Mouse (Mus musculus) liver, adult 2 months (tissue): ENCODE measurements around the gene Ten1. TPM values are rescaled to one million over a fixed set of nuclear protein-coding genes. Genes with fewer than 3 reads are reported as not detected.

ENCODE experiments used
- DNase-seq: peaks from one replicate; pipeline ENCODE4 v3.0.0-alpha.2; 2011; ENCODE audit warnings: low read depth, low spot score; ENCODE audit errors: extremely low read depth
- H3K27ac ChIP-seq: fragments of 200-500 bp; replicated peaks from 2 replicates; pipeline ENCODE4 v1.5.1; 2012; ENCODE audit warnings: low read depth, mild to moderate bottlenecking, control low read depth, inconsistent platforms, low read length; ENCODE audit not compliant: insufficient read depth
- H3K27me3 ChIP-seq: fragments of 200-500 bp; 2 replicates; pipeline ENCODE4 v1.6.1; 2012; ENCODE audit warnings: mild to moderate bottlenecking, moderate library complexity, low read length, inconsistent platforms; ENCODE audit not compliant: control insufficient read depth, insufficient read depth
- H3K36me3 ChIP-seq: fragments of 200-500 bp; 2 replicates; pipeline ENCODE4 v1.6.1; 2012; ENCODE audit warnings: low read length, inconsistent platforms; ENCODE audit not compliant: control insufficient read depth, insufficient read depth
- H3K4me1 ChIP-seq: fragments of 200-500 bp; 2 replicates; pipeline ENCODE4 v1.6.1; 2011; ENCODE audit warnings: low read length; ENCODE audit not compliant: control insufficient read depth, insufficient read depth
- H3K4me3 ChIP-seq: fragments of 200-500 bp; 2 replicates; pipeline ENCODE4 v1.5.1; 2011; ENCODE audit warnings: low read depth, mild to moderate bottlenecking, control low read depth, low read length, moderate library complexity; ENCODE audit not compliant: insufficient read depth
- H3K79me2 ChIP-seq: fragments of 200-500 bp; 2 replicates; pipeline ENCODE4 v1.6.1; 2012; ENCODE audit warnings: inconsistent platforms, mild to moderate bottlenecking, low read length, moderate library complexity; ENCODE audit not compliant: control insufficient read depth, insufficient read depth
- H3K9ac ChIP-seq: fragments of 200-500 bp; 2 replicates; pipeline ENCODE4 v1.6.1; 2012; ENCODE audit warnings: low read depth, mild to moderate bottlenecking, control low read depth, inconsistent platforms, low read length
- CTCF ChIP-seq: fragments of 200-500 bp; IDR thresholded peaks from 2 replicates; pipeline ENCODE4 v1.5.1; 2011; ENCODE audit warnings: low read depth, low read length, control low read depth
- POLR2A ChIP-seq: fragments of 200-500 bp; IDR thresholded peaks from 2 replicates; pipeline ENCODE4 v1.6.1; 2011; ENCODE audit warnings: low read length, control low read depth; ENCODE audit not compliant: insufficient read depth; ENCODE audit errors: extremely low read depth
- WGBS: fragments of 180-500 bp; shearing (Covaris S2); methylation state at CpG from one replicate; pipeline ENCODE4 v1.1.7; 2018; 5-methylcytosine and 5-hydroxymethylcytosine counted together
- polyA plus RNA-seq: library from polyadenylated mRNA; depleted of rRNA; stranded (reverse); fragments of >200 nt; gene quantifications from 2 replicates; pipeline ENCODE4 v1.2.3, GENCODE M21; 2012
- total RNA-seq: library from RNA; depleted of rRNA; stranded (reverse); fragments of >200 nt; gene quantifications from 2 replicates; pipeline ENCODE4 v1.2.3, GENCODE M21; 2014

The Ten1 gene
- total and polyA plus RNA-seq, 2 experiments: 3.0 to 5.3 TPM

DNA sequence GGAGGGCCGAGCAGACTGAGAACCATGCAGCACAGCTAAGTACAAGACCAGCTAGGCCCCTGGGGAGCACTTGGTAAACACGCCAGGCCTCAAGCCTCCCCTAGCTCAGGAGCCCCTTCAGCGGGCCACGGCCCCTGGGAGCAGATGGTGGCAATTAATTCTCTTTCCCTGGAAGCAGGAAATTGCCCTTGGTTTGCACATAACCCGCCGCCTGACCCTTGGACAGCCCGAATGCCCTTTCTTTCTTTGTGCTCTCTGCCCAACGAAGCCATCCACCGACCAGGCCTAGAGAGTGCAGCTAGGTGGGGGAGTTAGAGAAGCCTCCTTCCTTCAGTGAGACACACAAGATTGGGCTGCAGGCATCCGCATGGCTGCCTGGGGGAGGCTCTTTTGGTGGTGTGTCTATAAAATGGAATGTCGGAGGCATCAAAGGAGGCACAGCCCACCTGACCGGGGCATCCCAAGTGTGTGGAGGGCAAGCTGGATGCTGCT is 43.1 kb downstream of the Ten1 start:
- no peak overlapping the region for H3K4me3 ChIP-seq
- no peak for DNase-seq
- no peaks in the 10 kb centered on the region for H3K4me1 ChIP-seq
- TF ChIP-seq POLR2A (no peak), CTCF (no peak)
- H3K27ac ChIP-seq: no peak overlapping the region
- WGBS: 71% methylated on average over 12 of the region's 12 CpGs
- H3K36me3 ChIP-seq: peaks cover 15% of the 10 kb centered on the region; the same call in 1 of the 2 replicates
- H3K27me3 ChIP-seq: no peaks in the 10 kb centered on the region
- no peaks in the 10 kb centered on the region for H3K79me2 ChIP-seq
- H3K9ac ChIP-seq: no peak overlapping the region

DNA sequence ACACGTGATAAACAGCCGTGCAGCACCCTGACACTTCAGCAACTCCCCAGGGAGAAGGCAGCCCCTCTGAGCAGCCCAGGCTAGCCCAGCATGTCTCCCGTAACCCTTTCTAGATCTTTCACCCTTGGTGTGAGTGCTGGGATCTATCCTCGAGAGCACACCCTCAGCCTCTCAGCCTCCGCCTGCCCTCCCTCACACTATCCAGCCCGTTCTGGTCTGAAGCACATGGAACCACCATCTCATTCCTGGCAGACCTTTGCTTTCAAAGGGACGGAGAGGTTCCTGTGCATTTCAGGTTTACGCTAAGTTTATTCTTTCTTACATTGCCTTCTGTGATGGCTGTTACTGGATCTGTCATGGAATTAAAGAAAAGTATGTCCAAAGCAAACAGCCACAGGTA is 45.9 kb downstream of the Ten1 start:
- no peaks in the 10 kb centered on the region for H3K79me2 ChIP-seq
- DNase-seq: no peak
- H3K9ac ChIP-seq: no peak overlapping the region
- no peaks in the 10 kb centered on the region for H3K4me1 ChIP-seq
- H3K36me3 ChIP-seq: peaks cover 39% of the 10 kb centered on the region; the same call in 1 of the 2 replicates
- 87% methylated on average over 8 of the region's 8 CpGs for WGBS
- H3K27ac ChIP-seq: no peak overlapping the region
- no peaks in the 10 kb centered on the region for H3K27me3 ChIP-seq
- H3K4me3 ChIP-seq: no peak overlapping the region
- TF ChIP-seq POLR2A (no peak), CTCF (no peak)

DNA sequence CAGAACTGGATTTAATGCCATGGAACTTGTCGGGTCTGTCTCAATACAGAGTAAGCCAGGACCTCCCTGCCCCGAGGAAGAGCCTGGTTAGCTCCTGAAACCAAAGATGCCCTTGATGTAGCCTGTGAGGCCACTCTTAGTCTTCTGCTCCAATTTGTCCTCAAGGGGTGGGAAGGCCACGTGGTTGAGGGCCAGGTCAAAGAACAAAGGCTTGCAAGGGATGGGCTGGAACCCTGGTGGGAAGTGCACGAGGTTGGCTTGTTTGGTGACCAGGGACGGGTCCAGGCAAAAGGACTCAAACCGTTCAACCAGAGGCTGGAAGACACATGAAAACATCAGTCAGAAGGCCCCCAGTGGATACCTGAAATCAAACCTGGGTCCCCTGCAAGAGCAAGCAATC is 47.0 kb downstream of the Ten1 start:
- Histone ChIP-seq H3K36me3 (peaks cover 47% of the 10 kb centered on the region; the same call in 1 of the 2 replicates), H3K79me2 (no peaks in the 10 kb centered on the region), H3K9ac (no peak overlapping the region), H3K27me3 (no peaks in the 10 kb centered on the region), H3K4me3 (no peak overlapping the region), H3K27ac (no peak overlapping the region), H3K4me1 (no peaks in the 10 kb centered on the region)
- no peak for DNase-seq
- no peak for TF ChIP-seq POLR2A
- TF ChIP-seq CTCF: no peak
- WGBS: 72% methylated on average over 6 of the region's 6 CpGs

DNA sequence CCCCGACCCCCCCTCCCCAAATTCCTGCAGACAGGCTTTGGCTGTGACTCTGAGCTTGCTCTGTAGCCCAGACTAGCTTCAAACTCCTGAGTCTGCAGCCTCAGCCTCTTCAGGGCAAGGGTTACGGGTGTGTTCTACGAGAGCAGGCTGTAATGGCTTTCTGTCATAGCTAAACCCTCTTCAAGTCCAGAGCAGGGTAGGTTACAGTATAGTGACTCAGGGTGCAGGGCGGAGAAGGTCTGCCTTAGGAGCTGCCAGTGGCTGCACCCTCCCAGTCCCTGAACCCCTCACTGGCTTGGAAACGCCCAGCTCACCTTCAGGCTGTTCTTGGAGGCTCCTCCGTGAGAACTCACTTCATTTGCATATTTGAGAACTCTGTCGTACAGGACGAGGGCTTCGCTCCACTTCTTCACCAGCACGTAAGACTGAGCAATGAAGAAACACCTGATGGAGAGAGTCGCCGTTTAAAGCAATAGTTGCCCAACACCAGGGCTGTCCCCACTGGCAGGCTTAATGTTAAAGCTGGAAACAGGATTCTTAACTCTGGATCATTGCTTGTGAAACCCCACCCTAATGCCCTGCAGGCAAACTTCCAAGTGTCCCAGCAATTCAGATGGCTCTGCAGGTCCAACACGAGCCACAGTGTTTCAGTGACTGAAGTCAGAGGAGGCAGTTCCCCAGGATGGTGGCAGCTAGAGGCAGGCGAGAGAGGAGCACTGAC is 49.0 kb downstream of the Ten1 start:
- H3K9ac ChIP-seq: no peak overlapping the region
- no peak for DNase-seq
- TF ChIP-seq POLR2A (no peak), CTCF (no peak)

DNA sequence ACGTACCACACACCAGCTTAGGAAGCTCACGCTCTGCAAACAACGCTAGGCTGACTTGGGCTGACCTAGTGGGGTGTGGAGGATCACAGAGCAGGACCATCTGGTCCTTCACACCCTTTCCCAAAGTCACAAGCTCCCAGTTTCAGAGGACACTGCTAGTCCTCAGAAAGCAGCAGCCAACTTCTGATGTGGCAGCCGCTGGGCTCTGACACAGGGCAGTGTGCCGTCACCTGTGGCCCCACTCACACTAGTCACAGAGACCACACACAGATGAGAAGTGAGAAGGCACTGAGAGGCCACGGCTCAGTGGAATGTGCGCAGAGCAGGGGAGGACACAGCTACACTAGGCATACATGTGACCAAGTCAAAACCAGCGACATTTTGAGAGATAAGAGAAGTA is 52.2 kb downstream of the Ten1 start:
- no peak for TF ChIP-seq POLR2A
- TF ChIP-seq CTCF: no peak
- Histone ChIP-seq H3K27ac (no peak overlapping the region), H3K9ac (no peak overlapping the region), H3K4me1 (no peaks in the 10 kb centered on the region), H3K36me3 (peaks cover 64% of the 10 kb centered on the region; the same call in 1 of the 2 replicates), H3K4me3 (no peak overlapping the region), H3K79me2 (no peaks in the 10 kb centered on the region), H3K27me3 (no peaks in the 10 kb centered on the region)
- WGBS: 96% methylated on average over 8 of the region's 8 CpGs
- DNase-seq: no peak

More for the DNA sequence above, 49.0 kb downstream of the Ten1 start:
- Histone ChIP-seq H3K27ac (no peak overlapping the region), H3K4me3 (no peak overlapping the region), H3K4me1 (no peaks in the 10 kb centered on the region), H3K36me3 (peaks cover 61% of the 10 kb centered on the region; the same call in 1 of the 2 replicates), H3K27me3 (no peaks in the 10 kb centered on the region), H3K79me2 (no peaks in the 10 kb centered on the region)
- 92% methylated on average over 14 of the region's 14 CpGs for WGBS

DNA sequence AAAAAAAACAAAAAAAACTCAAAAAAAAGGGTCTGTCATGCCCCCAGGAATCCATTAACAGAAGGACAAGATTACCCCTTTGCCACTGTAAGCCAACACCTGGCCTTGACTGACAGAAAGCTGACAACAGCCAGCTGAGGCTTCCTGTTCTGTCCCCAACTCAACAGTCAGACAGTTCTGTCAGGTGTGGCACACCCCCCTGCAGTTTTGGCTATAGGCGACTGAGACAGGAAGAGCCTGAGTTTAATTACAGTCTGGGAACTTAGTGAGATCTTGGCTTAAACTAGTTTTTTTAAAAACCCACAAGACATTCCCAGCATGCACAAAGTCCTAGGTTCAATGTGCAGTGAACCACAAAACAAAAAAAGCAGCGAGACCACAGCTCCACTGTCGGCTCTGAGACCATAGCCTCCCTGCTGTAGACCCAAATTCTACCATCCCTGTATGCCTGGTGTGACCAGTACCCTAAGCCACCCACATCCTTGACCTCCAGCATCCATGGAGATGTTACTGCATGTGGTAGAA is 54.5 kb downstream of the Ten1 start:
- Histone ChIP-seq H3K27ac (no peak overlapping the region), H3K36me3 (peaks cover 50% of the 10 kb centered on the region; the same call in 1 of the 2 replicates), H3K79me2 (no peaks in the 10 kb centered on the region), H3K4me1 (no peaks in the 10 kb centered on the region), H3K27me3 (no peaks in the 10 kb centered on the region), H3K9ac (no peak overlapping the region), H3K4me3 (no peak overlapping the region)
- TF ChIP-seq CTCF (no peak), POLR2A (no peak)
- DNase-seq: no peak
- WGBS: 94% methylated on average over 3 of the region's 3 CpGs
